Mouse (Mus musculus) 416B (cell line): ENCODE results near the gene Fam160a2.
A peak's percentile ranks its signal among the peaks of the same experiment; 100 is the strongest.
"Not testable (repeated sequence)": the region's sequence is repeated elsewhere in the genome, so short reads cannot be mapped to it uniquely, and the experiment has no call there.

Source experiments
- DNase-seq: peaks from one replicate; pipeline ENCODE4 v3.0.0; 2011; ENCODE audit warnings: low read depth

The Fam160a2 gene

GRCm38 (mm10) chr7:105394606-105395005, 5.2 kb downstream of the Fam160a2 start:
- DNase-seq, result no peak

DNA sequence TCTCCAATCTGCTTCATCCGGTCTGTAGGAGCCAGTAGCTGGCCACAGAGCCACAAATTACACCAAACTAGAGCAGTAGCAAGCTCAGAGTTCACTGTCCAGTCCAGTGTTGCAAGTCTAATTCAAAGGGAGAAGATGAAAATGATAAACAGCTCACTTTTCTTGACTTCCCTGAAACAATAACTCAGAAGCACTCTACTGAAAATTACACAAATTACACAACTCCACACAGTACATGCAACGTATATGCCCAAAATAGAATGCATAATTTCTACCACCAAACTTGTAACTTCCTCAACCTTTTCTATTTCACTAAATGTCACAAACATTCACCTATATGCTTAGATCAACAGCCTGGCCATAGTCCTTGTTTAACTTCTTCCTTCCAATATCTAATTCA, 9.6 kb downstream of the Fam160a2 start:
- peak; percentile 24 for DNase-seq

DNA sequence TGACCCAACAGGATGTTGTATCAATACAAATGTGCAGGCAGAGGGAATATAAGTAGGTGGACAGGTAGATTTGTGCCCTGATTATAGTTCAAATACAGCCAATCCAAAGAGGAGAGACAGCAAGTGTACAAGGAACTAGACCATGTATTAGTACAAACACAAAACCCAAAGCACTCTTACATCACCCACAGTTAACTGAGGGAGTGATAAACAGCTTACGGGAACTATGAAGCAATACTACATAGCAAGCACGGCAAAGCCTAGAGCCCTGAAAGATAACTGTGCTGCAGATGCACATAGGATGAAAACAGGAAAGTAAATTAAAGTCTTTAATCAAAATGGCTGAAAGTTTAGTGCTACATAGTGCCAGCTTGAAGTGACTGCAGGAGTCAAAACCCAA, 12.2 kb downstream of the Fam160a2 start:
- peak; percentile 31 for DNase-seq

DNA sequence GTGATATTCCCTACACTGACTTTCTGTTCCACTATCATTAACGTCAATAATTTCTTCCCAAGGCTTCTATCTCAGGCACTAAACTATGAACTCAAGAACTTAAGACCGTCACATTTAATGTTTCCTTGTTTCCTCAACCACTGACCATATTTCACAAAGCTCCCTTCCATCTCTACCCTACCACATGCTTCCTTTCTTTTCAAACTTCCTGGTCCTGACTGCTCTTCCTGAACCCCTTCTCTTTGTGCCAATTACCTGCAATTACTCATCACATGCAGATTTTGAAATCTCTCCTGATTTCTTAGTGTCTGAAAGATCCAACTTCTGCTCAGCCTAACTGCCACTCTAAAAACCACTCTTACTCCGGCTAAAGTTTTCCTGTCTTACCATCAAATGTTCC, 19.5 kb downstream of the Fam160a2 start:
- DNase-seq, result peak; percentile 7

GRCm38 (mm10) chr7:105374866-105375265, 25.0 kb downstream of the Fam160a2 start, which contains the start of gene Gm5901:
Gene Gm5901 (plus strand): TSS chr7:105375038.
- no peak for DNase-seq

DNA sequence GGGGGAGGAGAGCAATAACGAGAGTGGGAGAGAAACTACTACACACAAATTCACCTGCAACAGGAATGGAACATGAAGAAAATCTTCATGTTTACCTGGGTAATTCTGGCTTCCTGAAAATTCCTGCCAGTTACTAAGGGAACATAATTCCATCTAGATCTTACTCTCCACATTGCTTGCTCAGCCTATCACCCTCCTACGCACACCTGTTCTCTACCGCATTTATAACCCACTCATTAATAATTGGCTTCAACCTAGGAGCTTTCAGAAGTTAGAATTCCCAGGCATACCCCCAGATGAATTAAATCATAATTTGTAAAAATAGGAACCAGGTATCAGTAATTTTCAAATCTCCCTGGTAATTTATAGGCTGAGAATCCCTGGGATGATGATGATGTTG, 25.9 kb downstream of the Fam160a2 start:
- DNase-seq, result no peak

DNA sequence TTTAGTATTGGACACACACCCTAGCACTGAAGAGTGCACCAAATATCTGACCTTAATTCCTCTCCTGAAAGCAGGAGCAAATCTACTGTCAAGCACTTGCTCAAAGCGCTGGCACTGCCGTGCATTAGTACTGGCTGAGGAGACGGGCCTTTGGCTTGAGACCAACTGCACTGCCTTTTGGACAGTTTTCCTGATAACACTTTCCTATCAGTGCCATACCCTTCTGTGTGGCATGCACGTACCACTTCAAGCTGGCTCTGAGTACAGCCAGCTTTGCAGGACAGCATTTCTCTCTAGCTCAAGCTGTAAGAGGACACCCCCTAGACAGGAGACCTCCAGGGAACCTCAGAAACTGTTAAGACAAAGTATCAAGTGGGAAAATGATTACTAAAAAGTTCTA, 26.3 kb downstream of the Fam160a2 start:
- DNase-seq, result peak; percentile 65

DNA sequence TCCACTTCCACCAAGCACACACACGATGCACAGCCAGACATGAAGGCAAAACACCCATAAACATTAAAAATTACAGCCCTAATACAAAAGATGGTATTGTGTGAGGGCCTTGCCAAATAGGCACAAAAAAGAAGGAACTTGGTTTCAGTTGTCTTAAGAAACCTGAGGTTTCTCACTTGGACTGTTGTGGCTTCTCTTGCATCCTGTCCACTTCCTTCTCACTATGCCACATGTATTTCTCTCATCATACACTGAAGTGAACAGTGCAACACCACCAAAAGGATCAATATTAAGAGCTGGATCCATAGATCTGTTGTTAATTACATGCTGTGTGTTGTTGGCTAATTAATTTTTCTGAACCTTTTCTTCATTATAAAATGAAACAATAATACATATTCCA, 26.9 kb downstream of the Fam160a2 start:
- DNase-seq, result peak; percentile 87

DNA sequence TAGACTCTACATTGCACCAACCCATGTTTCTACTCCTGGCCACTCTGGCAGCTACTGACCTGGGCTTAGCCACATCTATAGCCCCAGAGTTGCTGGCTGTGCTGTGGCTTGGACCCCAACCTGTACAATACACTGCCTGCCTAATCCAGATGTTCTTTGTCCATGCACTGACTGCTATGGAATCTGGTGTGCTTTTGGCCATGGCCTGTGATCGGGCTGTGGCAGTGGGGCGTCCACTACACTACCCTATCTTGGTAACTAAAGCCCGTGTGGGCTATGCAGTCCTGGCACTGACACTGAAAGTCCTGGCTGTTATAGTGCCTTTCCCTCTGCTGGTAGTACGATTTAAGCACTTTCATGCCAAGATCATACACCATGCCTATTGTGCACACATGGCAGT, 31.3 kb downstream of the Fam160a2 start:
- DNase-seq, result no peak

DNA sequence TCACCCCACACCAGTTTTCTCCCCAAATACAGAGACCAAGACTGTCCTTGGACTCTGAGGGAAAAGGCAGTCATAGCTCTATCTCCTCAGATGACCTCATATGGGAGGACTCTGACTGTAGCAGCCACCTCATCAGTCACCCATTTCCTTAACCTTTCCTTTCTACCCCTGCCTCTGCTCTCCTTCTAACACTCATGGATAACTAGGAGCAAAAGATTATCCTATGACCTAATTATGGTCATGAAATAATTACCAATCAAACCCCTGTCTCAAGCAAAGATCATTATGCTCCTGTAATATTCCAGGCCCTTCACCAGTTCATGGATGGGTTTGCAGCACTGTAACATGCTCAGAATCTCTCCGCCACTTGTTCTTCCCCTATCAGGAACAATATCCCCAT, 31.9 kb downstream of the Fam160a2 start, which contains the start of gene Olfr692:
Gene Olfr692, plus strand, starts transcription at position 301 of the 400 bp plus-strand sequence.
- no peak for DNase-seq

- DNase-seq, result no peak
These were observed 32.6 kb downstream of the Fam160a2 start for GRCm38 (mm10) chr7:105367268-105367667.

DNA sequence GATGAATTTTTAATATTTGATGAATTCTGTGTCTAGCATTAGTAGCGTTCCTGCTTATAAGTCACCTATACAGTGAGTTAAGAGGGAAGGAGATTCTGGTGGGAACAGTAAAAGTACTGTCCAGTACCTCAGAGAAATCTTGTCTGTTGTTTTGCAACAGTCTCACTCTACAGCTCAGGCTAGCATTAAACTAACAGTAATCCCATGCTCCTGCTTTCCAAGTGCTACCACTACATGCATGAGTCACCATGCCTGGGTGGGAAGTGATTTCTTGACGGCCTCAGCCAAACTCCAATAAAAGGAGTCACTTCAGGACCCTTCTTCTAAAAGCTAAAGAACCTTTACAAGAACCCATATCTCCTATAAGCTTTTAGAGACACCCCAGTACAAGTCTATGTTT, 38.1 kb downstream of the Fam160a2 start:
- no peak for DNase-seq

- not testable (repeated sequence) for DNase-seq
These were observed 43.4 kb downstream of the Fam160a2 start for GRCm38 (mm10) chr7:105356487-105356886.

- not testable (repeated sequence) for DNase-seq
These were observed 43.8 kb downstream of the Fam160a2 start for GRCm38 (mm10) chr7:105356064-105356463.

- no peak for DNase-seq
These were observed 57.1 kb downstream of the Fam160a2 start for GRCm38 (mm10) chr7:105342752-105343151.

DNA sequence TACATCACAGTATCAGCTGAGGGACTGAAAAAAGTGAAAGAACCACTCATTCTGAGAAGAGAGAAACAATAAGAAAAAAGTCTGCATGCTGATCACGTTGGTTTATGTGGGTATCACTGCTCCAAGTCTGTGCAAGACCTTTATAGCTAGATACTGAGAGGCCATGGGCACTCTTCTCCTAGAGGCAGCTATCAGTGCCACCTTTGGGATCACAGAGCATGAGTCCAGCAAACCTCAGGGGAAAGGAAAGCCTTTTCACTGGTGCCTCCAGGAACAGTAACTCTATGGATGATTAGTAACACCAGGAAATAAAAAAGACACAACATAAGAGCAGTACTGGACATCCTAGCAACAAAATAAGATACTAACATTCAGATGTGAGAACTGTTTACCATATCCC, 57.7 kb downstream of the Fam160a2 start, which contains the start of gene Olfr691:
Gene Olfr691, minus strand, starts transcription at position 101 of the 400 bp plus-strand sequence.
- DNase-seq, result no peak

DNA sequence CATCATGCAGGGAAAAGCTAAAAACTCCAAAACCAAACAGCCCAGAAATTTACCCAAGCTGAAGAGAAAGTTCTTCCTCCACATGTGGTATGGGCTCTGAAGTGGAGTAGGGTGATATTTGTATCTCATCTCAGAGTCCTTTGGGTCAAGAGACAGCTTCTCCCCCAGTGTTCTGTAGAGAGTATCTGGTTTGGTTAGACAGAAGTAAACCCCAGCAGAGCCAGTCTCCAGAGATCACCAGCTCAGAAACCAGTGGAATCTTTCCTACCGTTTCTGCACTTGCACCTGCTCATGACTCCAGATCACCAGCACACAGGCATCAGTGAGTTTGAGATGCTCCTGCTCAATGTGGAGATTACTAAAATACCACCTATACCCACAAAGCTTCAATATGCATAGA, 65.8 kb downstream of the Fam160a2 start, which contains the start of gene Olfr690:
Gene Olfr690, minus strand, starts transcription at position 101 of the 400 bp plus-strand sequence.
- DNase-seq, result no peak

GRCm38 (mm10) chr7:105325302-105325701, 74.6 kb downstream of the Fam160a2 start:
- no peak for DNase-seq
